Mouse (Mus musculus) heart, embryonic 16.5 days (tissue): ENCODE results near the gene Rab11b. TPM values are rescaled to one million over a fixed set of nuclear protein-coding genes. Genes with fewer than 3 reads are reported as not detected.

Source experiments
- ATAC-seq: fragments of 200-750 bp; cut with Nextera tagmentation; replicated peaks from 2 replicates; pipeline ENCODE4 v1.8.0; 2017; ENCODE audit warnings: moderate number of reproducible peaks; ENCODE audit not compliant: insufficient read depth, low FRiP score; ENCODE audit errors: extremely low read depth
- H3K27ac ChIP-seq: fragments of 300-500 bp; sonication (generic); 2 replicates; pipeline ENCODE4 v1.5.1; 2014; ENCODE audit warnings: mild to moderate bottlenecking, low read length, control low read depth, moderate library complexity
- H3K27me3 ChIP-seq: fragments of 300-500 bp; sonication (generic); 2 replicates; pipeline ENCODE4 v1.6.1; 2014; ENCODE audit warnings: low read length, mixed read lengths; ENCODE audit not compliant: control insufficient read depth, insufficient read depth
- H3K36me3 ChIP-seq: fragments of 300-500 bp; sonication (generic); 2 replicates; pipeline ENCODE4 v1.6.1; 2014; ENCODE audit not compliant: control insufficient read depth, insufficient read depth
- H3K4me1 ChIP-seq: fragments of 300-500 bp; sonication (generic); 2 replicates; pipeline ENCODE4 v1.6.1; 2014; ENCODE audit warnings: low read length, mixed read lengths; ENCODE audit not compliant: control insufficient read depth, insufficient read depth
- H3K4me2 ChIP-seq: fragments of 300-500 bp; sonication (generic); 2 replicates; pipeline ENCODE4 v1.6.1; 2014; ENCODE audit warnings: low read depth, mild to moderate bottlenecking, control low read depth, low read length
- H3K4me3 ChIP-seq: fragments of 300-500 bp; sonication (generic); 2 replicates; pipeline ENCODE4 v1.5.1; 2014; ENCODE audit warnings: mild to moderate bottlenecking, control low read depth, low read length
- H3K9ac ChIP-seq: fragments of 300-500 bp; sonication (generic); 2 replicates; pipeline ENCODE4 v1.6.1; 2014; ENCODE audit warnings: low read length, control low read depth
- H3K9me3 ChIP-seq: fragments of 300-500 bp; sonication (generic); replicated peaks from 2 replicates; pipeline ENCODE4 v1.6.1; 2016; ENCODE audit warnings: low read length; ENCODE audit not compliant: control insufficient read depth
- WGBS: fragments of 180-500 bp; shearing (Covaris S2); extraction: QIAGEN DNeasy Blood & Tissue Kit; methylation state at CpG from one replicate; pipeline ENCODE4 v1.1.7; 2014; 5-methylcytosine and 5-hydroxymethylcytosine counted together
- polyA plus RNA-seq: library from polyadenylated mRNA; unstranded; fragments of >200 nt; fragmentation: Nextera tagmentation; extraction: Ambion mirVana; gene quantifications from 2 replicates; pipeline ENCODE4 v1.2.1, GENCODE M21; 2015

The Rab11b gene
- polyA plus RNA-seq, 1 experiment from 2014 or later, result 304 TPM

- no peak overlapping the region for H3K4me2 ChIP-seq
- no peak overlapping the region for H3K9ac ChIP-seq
- H3K27ac ChIP-seq, result no peak overlapping the region
- no peak for ATAC-seq
- H3K9me3 ChIP-seq, result peaks cover 6% of the 10 kb centered on the region
- 0 out of 2 replicates have a peak, but pooled peaks cover 2% of the 10 kb centered on the region for H3K4me1 ChIP-seq
- WGBS, result 75% methylated on average over 1 of the region's 1 CpGs
- peaks cover 4% of the 10 kb centered on the region; the same call in 1 of the 2 replicates for H3K36me3 ChIP-seq
- H3K4me3 ChIP-seq, result no peak overlapping the region
- no peaks in the 10 kb centered on the region for H3K27me3 ChIP-seq
These were observed 45.6 kb downstream of the Rab11b start for GRCm38 (mm10) chr17:33714779-33715178.

- Histone ChIP-seq H3K4me3 (no peak overlapping the region), H3K4me2 (no peak overlapping the region), H3K27ac (no peak overlapping the region), H3K9ac (no peak overlapping the region), H3K4me1 (0 out of 2 replicates have a peak, but pooled peaks cover 2% of the 10 kb centered on the region), H3K27me3 (no peaks in the 10 kb centered on the region), H3K9me3 (peaks cover 6% of the 10 kb centered on the region), H3K36me3 (peaks cover 14% of the 10 kb centered on the region)
- ATAC-seq, result no peak
- 39% methylated on average over 5 of the region's 5 CpGs for WGBS
These were observed 47.1 kb downstream of the Rab11b start for GRCm38 (mm10) chr17:33713271-33713670.

- Histone ChIP-seq H3K27me3 (no peaks in the 10 kb centered on the region), H3K4me2 (no peak overlapping the region), H3K9ac (no peak overlapping the region), H3K4me1 (no peaks in the 10 kb centered on the region), H3K36me3 (peaks cover 19% of the 10 kb centered on the region), H3K4me3 (no peak overlapping the region), H3K27ac (no peak overlapping the region), H3K9me3 (peaks cover 6% of the 10 kb centered on the region)
- ATAC-seq, result no peak
- WGBS, result 73% methylated on average over 3 of the region's 3 CpGs
These were observed 50.5 kb downstream of the Rab11b start for GRCm38 (mm10) chr17:33709834-33710233.

- no peak overlapping the region for H3K4me2 ChIP-seq
- H3K27ac ChIP-seq, result no peak overlapping the region
- no peak overlapping the region for H3K4me3 ChIP-seq
- ATAC-seq, result no peak
- no peaks in the 10 kb centered on the region for H3K9me3 ChIP-seq
- H3K4me1 ChIP-seq, result no peaks in the 10 kb centered on the region
- WGBS, result 85% methylated on average over 9 of the region's 9 CpGs
- no peak overlapping the region for H3K9ac ChIP-seq
- no peaks in the 10 kb centered on the region for H3K27me3 ChIP-seq
- peaks cover 11% of the 10 kb centered on the region for H3K36me3 ChIP-seq
These were observed 57.2 kb downstream of the Rab11b start for GRCm38 (mm10) chr17:33703091-33703490.

GRCm38 (mm10) chr17:33702178-33702577 is 58.2 kb downstream of the Rab11b start:
- no peaks in the 10 kb centered on the region for H3K27me3 ChIP-seq
- H3K36me3 ChIP-seq, result peaks cover 11% of the 10 kb centered on the region
- H3K9me3 ChIP-seq, result no peaks in the 10 kb centered on the region
- 81% methylated on average over 1 of the region's 1 CpGs for WGBS
- H3K4me3 ChIP-seq, result no peak overlapping the region
- no peak for ATAC-seq
- no peak overlapping the region for H3K4me2 ChIP-seq
- H3K9ac ChIP-seq, result no peak overlapping the region
- no peak overlapping the region for H3K27ac ChIP-seq
- H3K4me1 ChIP-seq, result no peaks in the 10 kb centered on the region

- 86% methylated on average over 1 of the region's 1 CpGs for WGBS
- H3K4me3 ChIP-seq, result no peak overlapping the region
- H3K36me3 ChIP-seq, result peaks cover 17% of the 10 kb centered on the region
These were observed 64.9 kb downstream of the Rab11b start for GRCm38 (mm10) chr17:33695471-33695870.

More at GRCm38 (mm10) chr17:33695471-33695870, 64.9 kb downstream of the Rab11b start:
- ATAC-seq, result no peak
- no peaks in the 10 kb centered on the region for H3K4me1 ChIP-seq
- H3K27ac ChIP-seq, result no peak overlapping the region
- no peaks in the 10 kb centered on the region for H3K27me3 ChIP-seq
- no peaks in the 10 kb centered on the region for H3K9me3 ChIP-seq
- H3K4me2 ChIP-seq, result no peak overlapping the region
- no peak overlapping the region for H3K9ac ChIP-seq

Other genes with a start within 250 kb of the Rab11b start
- 31.5 and 43.8 TPM in 2 replicates for gene Adamts10, start 236.3 kb downstream of the Rab11b start, polyA plus RNA-seq
- 2.8 and 3.8 TPM in 2 replicates for gene Myo1f, start 204.8 kb downstream of the Rab11b start, polyA plus RNA-seq
- 25.8 and 28.7 TPM in 2 replicates for gene Zfp414, start 131.4 kb downstream of the Rab11b start, polyA plus RNA-seq
- gene Pram1, start 122.5 kb downstream of the Rab11b start, polyA plus RNA-seq, result 0.41 and 0.49 TPM in 2 replicates
- gene Hnrnpm, start 73.7 kb downstream of the Rab11b start, polyA plus RNA-seq, result 192 and 225 TPM in 2 replicates
- gene March2, start 41.9 kb downstream of the Rab11b start, polyA plus RNA-seq, result 96.0 and 100 TPM in 2 replicates
- 16.4 and 20.5 TPM in 2 replicates for gene Angptl4, start 21.3 kb upstream of the Rab11b start, polyA plus RNA-seq
- 48.5 and 58.7 TPM in 2 replicates for gene Kank3, start 50.0 kb upstream of the Rab11b start, polyA plus RNA-seq
- gene Rps28, start 64.0 kb upstream of the Rab11b start, polyA plus RNA-seq, result 388 and 436 TPM in 2 replicates
- 535 and 549 TPM in 2 replicates for gene Ndufa7, start 64.0 kb upstream of the Rab11b start, polyA plus RNA-seq
- 37.6 and 41.9 TPM in 2 replicates for gene Cd320, start 82.6 kb upstream of the Rab11b start, polyA plus RNA-seq
- gene Gm7029, start 113.3 kb upstream of the Rab11b start, polyA plus RNA-seq, result not detected in 2 replicates
- 7.8 and 8.3 TPM in 2 replicates for gene Kifc1, start 130.1 kb upstream of the Rab11b start, polyA plus RNA-seq
- 0.30 TPM in 1 of 2 replicates, not detected in the other for gene Platr17, start 144.6 kb upstream of the Rab11b start, polyA plus RNA-seq
- gene Daxx, start 148.9 kb upstream of the Rab11b start, polyA plus RNA-seq, result 34.8 and 39.4 TPM in 2 replicates
- 56.1 and 64.3 TPM in 2 replicates for gene Tapbp, start 155.4 kb upstream of the Rab11b start, polyA plus RNA-seq
- 12.8 and 14.0 TPM in 2 replicates for gene Zbtb22, start 155.4 kb upstream of the Rab11b start, polyA plus RNA-seq
- 40.8 and 42.9 TPM in 2 replicates for gene Rgl2, start 169.0 kb upstream of the Rab11b start, polyA plus RNA-seq
- gene Pfdn6, start 179.8 kb upstream of the Rab11b start, polyA plus RNA-seq, result 125 and 133 TPM in 2 replicates
- 19.3 and 20.5 TPM in 2 replicates for gene Wdr46, start 180.1 kb upstream of the Rab11b start, polyA plus RNA-seq
- gene B3galt4, start 191.0 kb upstream of the Rab11b start, polyA plus RNA-seq, result 5.7 and 5.8 TPM in 2 replicates
- gene Vps52, start 195.3 kb upstream of the Rab11b start, polyA plus RNA-seq, result 39.7 and 42.5 TPM in 2 replicates
- 873 and 901 TPM in 2 replicates for gene Rps18, start 195.5 kb upstream of the Rab11b start, polyA plus RNA-seq
- gene H2-K1, start 239.8 kb upstream of the Rab11b start, polyA plus RNA-seq, result 66.0 and 100 TPM in 2 replicates